Mouse (Mus musculus) lung, postnatal 14 days (tissue): ENCODE measurements at regions not wholly inside any gene's neighbourhood (a gene's known extent, or its start where the extent isn't known, plus 50 kb on each side); places are given as distances from the start of the nearest gene placed in this dataset.
"Not testable (repeated sequence)": the region's sequence is repeated elsewhere in the genome, so short reads cannot be mapped to it uniquely, and the experiment has no call there.

Source experiments
- DNase-seq: peaks from one replicate; pipeline ENCODE4 v3.0.0; 2021

- peak; percentile 67 for DNase-seq
Observed at GRCm38 (mm10) chr3:39814814-39815213, 716.3 kb upstream of the Intu start.

- no peak for DNase-seq
Observed at GRCm38 (mm10) chr3:39830488-39831056, 700.5 kb upstream of the Intu start.

GRCm38 (mm10) chr3:39838377-39839145 is 692.5 kb upstream of the Intu start:
- DNase-seq = no peak

- DNase-seq = no peak
Observed at GRCm38 (mm10) chr3:39840946-39841345, 690.1 kb upstream of the Intu start.

- DNase-seq = no peak
Observed at GRCm38 (mm10) chr3:39845123-39845522, 686.0 kb upstream of the Intu start.

GRCm38 (mm10) chr3:39848829-39849228 is 682.3 kb upstream of the Intu start:
- DNase-seq = no peak

GRCm38 (mm10) chr3:39857214-39857839 is 673.8 kb upstream of the Intu start:
- DNase-seq = no peak

- DNase-seq = not testable (repeated sequence)
Observed at GRCm38 (mm10) chr3:39876046-39876445, 655.0 kb upstream of the Intu start.

- DNase-seq = no peak
Observed at GRCm38 (mm10) chr3:39884370-39884769, 646.7 kb upstream of the Intu start.

- DNase-seq = peak; percentile 32
Observed at GRCm38 (mm10) chr3:39888376-39888775, 642.7 kb upstream of the Intu start.

- no peak for DNase-seq
Observed at GRCm38 (mm10) chr3:39889222-39889621, 641.9 kb upstream of the Intu start.

- peak; percentile 29 for DNase-seq
Observed at GRCm38 (mm10) chr3:39898961-39899360, 632.1 kb upstream of the Intu start.

GRCm38 (mm10) chr3:39900207-39900606 is 630.9 kb upstream of the Intu start:
- peak; percentile 15 for DNase-seq

- DNase-seq = no peak
Observed at GRCm38 (mm10) chr3:39904377-39904776, 626.7 kb upstream of the Intu start.

- no peak for DNase-seq
Observed at GRCm38 (mm10) chr3:39908676-39909362, 622.3 kb upstream of the Intu start.

GRCm38 (mm10) chr3:39909642-39910041 is 621.4 kb upstream of the Intu start:
- DNase-seq = no peak

GRCm38 (mm10) chr3:39918601-39919000 is 612.5 kb upstream of the Intu start:
- DNase-seq = no peak

- DNase-seq = no peak
Observed at GRCm38 (mm10) chr3:39925436-39925835, 605.6 kb upstream of the Intu start.

GRCm38 (mm10) chr3:39928421-39928820 is 602.7 kb upstream of the Intu start:
- no peak for DNase-seq

- no peak for DNase-seq
Observed at GRCm38 (mm10) chr3:39933372-39933771, 597.7 kb upstream of the Intu start.

- DNase-seq = no peak
Observed at GRCm38 (mm10) chr3:39937719-39938278, 593.3 kb upstream of the Intu start.

GRCm38 (mm10) chr3:39944581-39944980 is 586.5 kb upstream of the Intu start:
- DNase-seq = peak; percentile 40

GRCm38 (mm10) chr3:39952103-39952502 is 579.0 kb upstream of the Intu start:
- DNase-seq = no peak
